Mouse (Mus musculus): Measurements from ENCODE around the gene Stx6.

DNA sequence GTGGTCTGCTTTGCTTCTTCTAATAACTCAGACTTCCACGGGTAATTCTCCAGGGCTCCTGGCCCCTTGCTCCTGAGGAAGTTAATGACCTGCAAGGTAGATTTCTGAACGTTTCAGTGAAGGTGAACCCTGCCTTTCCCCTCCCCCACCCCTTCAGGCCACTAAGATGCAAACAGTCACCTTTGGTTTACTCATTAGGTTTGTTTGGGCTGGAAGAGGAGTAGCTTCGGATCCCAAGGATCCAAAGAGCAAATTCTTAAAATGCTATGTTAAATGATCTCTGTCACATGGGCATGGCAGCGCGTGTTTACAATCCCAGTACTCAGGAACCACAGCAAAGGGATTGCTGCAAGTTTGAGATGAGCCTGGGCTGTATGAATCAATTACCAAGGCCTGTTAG is 88.9 kb downstream of the Stx6 start:
- no peak for TF ChIP-seq CTCF (IDR thresholded peaks at IDR 0.05; ENCODE audit: low read depth)
- TF ChIP-seq EP300 (IDR thresholded peaks at IDR 0.05; ENCODE audit: low read depth) = no peak

All from liver, postnatal 0 days (tissue).